Mouse (Mus musculus): ENCODE measurements around the gene Med31.

GRCm38 (mm10) chr11:72175966-72176365 is 39.4 kb downstream of the Med31 start:
- no peak for TF ChIP-seq CTCF (IDR thresholded peaks at IDR 0.05; ENCODE audit: low read depth)
- no peak for TF ChIP-seq EP300 (IDR thresholded peaks at IDR 0.05; ENCODE audit: low read depth)
